Comparison of ENCODE assay signal across 12 mouse cellular contexts in genomic region chr4:83428845-83429244, GRCm38 (mm10). TPM values are rescaled to one million over a fixed set of nuclear protein-coding genes. Genes with fewer than 3 reads are reported as not detected.
DNase-seq lines count a peak whose midpoint lies in the region; ATAC-seq and TF ChIP-seq lines count a peak whose summit lies in the region.
"Had no signal": no experiment of that assay in that cellular context is flagged by ENCODE, and none has a peak within 500 bp of the region (broad histone marks: within the 10 kb centered on the region; RNA-seq: fewer than 3 reads in every experiment).

No protein-coding gene starts in this region.

- intact Hi-C loops in heart, postnatal 10 days (cut with DNase I): no loop called here

- ATAC-seq in heart, postnatal 0 days (ENCODE audit: insufficient read depth, low read depth): no peak
- ATAC-seq in hematopoietic stem cell, adult 5-6 weeks (replicated peaks in 1 of 2; ENCODE audit: insufficient read depth in 1 of 2, low FRiP score in 2 of 2, low TSS enrichment in 1 of 2, low read depth in 1 of 2, poor library complexity in 2 of 2, severe bottlenecking in 2 of 2): peak; percentile 27 to 60; a peak in 1 of 4 replicates

- H3K27me3 ChIP-seq in heart, postnatal 0 days (ENCODE audit: control insufficient read depth, insufficient read depth, low read length): no peaks in the 10 kb centered on the region
- H3K27me3 ChIP-seq: embryonic facial prominence, embryonic 13.5 days had no signal

- H3K9ac ChIP-seq in heart, postnatal 0 days (replicated peaks; ENCODE audit: low read depth, low read length): no peak overlapping the region
- no peak overlapping the region for H3K9ac ChIP-seq in ES-E14 (ENCODE audit: insufficient read depth, low read depth, low read length, poor library complexity, severe bottlenecking)
- H3K9ac ChIP-seq: embryonic facial prominence, embryonic 13.5 days had no signal

- no peak for TF ChIP-seq EP300 in heart, postnatal 0 days (IDR thresholded peaks at IDR 0.05; ENCODE audit: low read depth)

- DNase-seq in heart, postnatal 0 days (ENCODE audit: low spot score): no peak
- no peak for DNase-seq in heart, postnatal 10 days
- DNase-seq in 3134 (ENCODE audit: extremely low read depth, insufficient read length, low spot score): peak; percentile 21
- peak; percentile 87 for DNase-seq in ES-E14 (ENCODE audit: low read depth, low spot score)
- DNase-seq in ovary, postnatal 14 days (ENCODE audit: low spot score): no peak
- DNase-seq in urinary bladder, postnatal 36 days (ENCODE audit: low spot score in 2 of 2): no peak
- DNase-seq in kidney, adult 11 months: no peak
- DNase-seq: gastrocnemius, postnatal 36 days; kidney, postnatal 10 days had no signal

- no peak overlapping the region for H3K27ac ChIP-seq in heart, postnatal 0 days (ENCODE audit: low read depth)
- H3K27ac ChIP-seq in ES-E14 (ENCODE audit: insufficient read depth, low read depth, low read length, poor library complexity, severe bottlenecking): no peak overlapping the region
- H3K27ac ChIP-seq: embryonic facial prominence, embryonic 13.5 days; macrophage had no signal

- TF ChIP-seq CTCF in heart, postnatal 0 days (IDR thresholded peaks at IDR 0.05; ENCODE audit: low read depth): peak; percentile 19; the same call in 1 of the 2 replicates

- H3K4me1 ChIP-seq in heart, postnatal 0 days (ENCODE audit: control insufficient read depth, insufficient read depth): no peaks in the 10 kb centered on the region
- peaks cover 0 to 5% of the 10 kb centered on the region in 2 experiments; a peak in 2 of 4 replicates for H3K4me1 ChIP-seq in ES-E14 (ENCODE audit: control insufficient read depth in 2 of 2, insufficient read depth in 2 of 2, low read length in 2 of 2, poor library complexity in 1 of 2)
- H3K4me1 ChIP-seq: embryonic facial prominence, embryonic 13.5 days had no signal

- peaks cover 58% of the 10 kb centered on the region for H3K36me3 ChIP-seq in heart, postnatal 0 days (replicated peaks; ENCODE audit: control insufficient read depth, insufficient read depth, low read length)
- peaks cover 9% of the 10 kb centered on the region for H3K36me3 ChIP-seq in ES-E14 (ENCODE audit: control insufficient read depth, insufficient read depth, low read length, poor library complexity, severe bottlenecking)

- H3K4me3 ChIP-seq in heart, postnatal 0 days (ENCODE audit: low read depth, low read length): no peak overlapping the region
- no peak overlapping the region for H3K4me3 ChIP-seq in ES-E14 (ENCODE audit: insufficient read depth in 1 of 2, low read depth in 1 of 2, low read length in 2 of 2, poor library complexity in 1 of 2, severe bottlenecking in 1 of 2)
- H3K4me3 ChIP-seq: embryonic facial prominence, embryonic 13.5 days had no signal

- no peaks in the 10 kb centered on the region for H3K9me3 ChIP-seq in heart, postnatal 0 days (replicated peaks; ENCODE audit: control insufficient read depth, low read length)
- H3K9me3 ChIP-seq in ES-E14 (ENCODE audit: control insufficient read depth, insufficient read depth, low read depth, low read length): no peaks in the 10 kb centered on the region
- H3K9me3 ChIP-seq: embryonic facial prominence, embryonic 13.5 days had no signal

- in situ Hi-C loops in ES-E14 (cut with MboI; ENCODE audit: low sequenced_read_pairs in 2 of 2, unreplicated experiment in 2 of 2): no loop called here

- H3K4me2 ChIP-seq in heart, postnatal 0 days (ENCODE audit: low read depth, low read length): no peak overlapping the region
- H3K4me2 ChIP-seq: embryonic facial prominence, embryonic 13.5 days had no signal

- WGBS in heart, postnatal 0 days: 91% methylated on average over 4 of the region's 4 CpGs

TF ChIP-seq in ES-E14, 5 proteins besides CTCF, POLR2A, EP300 and RAD21:
- TF ChIP-seq HCFC1 (IDR thresholded peaks at IDR 0.05; ENCODE audit: borderline replicate concordance, insufficient read depth, low read length): no peak
- TF ChIP-seq ZC3H11A (IDR thresholded peaks at IDR 0.05; ENCODE audit: borderline replicate concordance, low read depth, low read length): peak; percentile 51
TF ChIP-seq in ES-E14: peak in this region for 1.

RNA-seq across cellular contexts. Expression of gene Snapc3, which starts 11.3 kb away (rescaled TPM):
- 31.1 and 34.6 TPM in 2 replicates for total RNA-seq in heart, postnatal 0 days (2014; rRNA removed; ENCODE audit: low replicate concordance)
- polyA plus RNA-seq in heart, postnatal 0 days (2015; fragmentation: Nextera tagmentation; extraction: Ambion mirVana): 22.2 and 23.6 TPM in 2 replicates
- total RNA-seq in heart, postnatal 10 days (2021): 10 to 100 TPM; 24.0 to 25.6 TPM
- 41.9 and 47.8 TPM in 2 replicates for total RNA-seq in ES-E14 (2012; rRNA removed)
- total RNA-seq in hematopoietic stem cell, adult 5-6 weeks (2017): 47.7 and 53.6 TPM in 2 replicates

RNA-seq across cellular contexts. Expression of gene Psip1, which starts 57.4 kb away (rescaled TPM):
- 20.3 and 52.5 TPM in 2 replicates for total RNA-seq in heart, postnatal 0 days (2014; rRNA removed; ENCODE audit: low replicate concordance)
- 39.5 and 42.9 TPM in 2 replicates for polyA plus RNA-seq in heart, postnatal 0 days (2015; fragmentation: Nextera tagmentation; extraction: Ambion mirVana)
- total RNA-seq in heart, postnatal 10 days (2021): 10 to 100 TPM; 37.4 to 37.7 TPM
- total RNA-seq in ES-E14 (2012; rRNA removed): 86.0 and 90.5 TPM in 2 replicates
- 280 and 348 TPM in 2 replicates for total RNA-seq in hematopoietic stem cell, adult 5-6 weeks (2017)

Comparison
In these comparisons a context has a peak if more than half of its experiments do, and no peak if none do; other contexts are left out.
1. DNase-seq: peak in 3134 (single experiment) and ES-E14 (single experiment); none in heart, postnatal 0 days (single experiment), heart, postnatal 10 days (0 of 2), ovary, postnatal 14 days (single experiment), urinary bladder, postnatal 36 days (0 of 2) and kidney, adult 11 months (single experiment).